Mouse (Mus musculus) lung, embryonic 14.5 days (tissue): ENCODE results near the gene Ankrd2. TPM values are rescaled to one million over a fixed set of nuclear protein-coding genes. Genes with fewer than 3 reads are reported as not detected.
"Not testable (repeated sequence)": the region's sequence is repeated elsewhere in the genome, so short reads cannot be mapped to it uniquely, and the experiment has no call there.

Experiments used
- ATAC-seq: fragments of 200-750 bp; cut with Nextera tagmentation; 2 replicates; pipeline ENCODE4 v1.8.0; 2017; ENCODE audit warnings: mild to moderate bottlenecking, moderate TSS enrichment, moderate library complexity; ENCODE audit not compliant: insufficient read depth
- DNase-seq: peaks from one replicate; pipeline ENCODE4 v3.0.0-alpha.2; 2015
- H3K27ac ChIP-seq: fragments of 300-500 bp; sonication (generic); 2 replicates; pipeline ENCODE4 v1.5.1; 2014; ENCODE audit warnings: low read depth, mild to moderate bottlenecking, moderate library complexity
- H3K27me3 ChIP-seq: fragments of 300-500 bp; sonication (generic); 2 replicates; pipeline ENCODE4 v1.6.1; 2014; ENCODE audit warnings: low read length, control low read depth; ENCODE audit not compliant: insufficient read depth
- H3K36me3 ChIP-seq: fragments of 300-500 bp; sonication (generic); 2 replicates; pipeline ENCODE4 v1.6.1; 2014; ENCODE audit warnings: control low read depth; ENCODE audit not compliant: insufficient read depth
- H3K4me1 ChIP-seq: fragments of 300-500 bp; sonication (generic); 2 replicates; pipeline ENCODE4 v1.6.1; 2014; ENCODE audit warnings: antibody characterized with exemption, control low read depth; ENCODE audit not compliant: insufficient read depth
- H3K4me2 ChIP-seq: fragments of 300-500 bp; sonication (generic); 2 replicates; pipeline ENCODE4 v1.6.1; 2014; ENCODE audit warnings: mild to moderate bottlenecking
- H3K4me3 ChIP-seq: fragments of 300-500 bp; sonication (generic); 2 replicates; pipeline ENCODE4 v1.5.1; 2014; ENCODE audit warnings: low read depth, low read length
- H3K9ac ChIP-seq: fragments of 300-500 bp; sonication (generic); 2 replicates; pipeline ENCODE4 v1.6.1; 2014
- H3K9me3 ChIP-seq: fragments of 300-500 bp; sonication (generic); 2 replicates; pipeline ENCODE4 v1.6.1; 2016; ENCODE audit warnings: low read depth, low read length, control low read depth
- CTCF ChIP-seq: IDR thresholded peaks from 2 replicates; pipeline ENCODE4 v1.5.1; 2016; ENCODE audit warnings: antibody characterized with exemption, low read depth
- WGBS: fragments of 180-500 bp; shearing (Covaris S2); extraction: QIAGEN DNeasy Blood & Tissue Kit; methylation state at CpG from one replicate; pipeline ENCODE4 v1.1.7; 2014; 5-methylcytosine and 5-hydroxymethylcytosine counted together
- polyA plus RNA-seq: library from polyadenylated mRNA; unstranded; fragments of >200 nt; fragmentation: Nextera tagmentation; extraction: Ambion mirVana; gene quantifications from 2 replicates; pipeline ENCODE4 v1.2.1, GENCODE M21; 2014

Ankrd2 gene
- polyA plus RNA-seq, 1 experiment from 2014 or later: 0.17 TPM

DNA sequence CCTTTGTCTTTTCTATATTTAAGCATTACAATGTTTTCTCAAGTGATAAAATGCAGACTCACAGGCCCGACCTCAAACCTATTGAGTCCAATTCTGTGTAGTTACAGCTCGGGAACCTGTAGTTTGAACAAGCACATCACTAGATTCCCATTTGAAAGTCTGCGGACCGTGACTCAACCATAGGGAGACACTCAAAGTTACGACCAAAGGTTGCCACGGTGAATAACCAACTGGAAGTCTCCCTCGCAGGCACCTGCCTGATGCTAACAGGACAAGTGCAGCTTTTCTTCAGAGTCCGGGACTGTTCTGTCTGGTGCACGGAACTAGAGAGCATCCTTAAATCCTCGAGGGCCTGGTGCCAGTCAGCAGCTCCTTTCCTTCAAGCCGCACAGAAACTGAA, 44.7 kb downstream of the Ankrd2 start:
- Histone ChIP-seq H3K27ac (no peak overlapping the region), H3K4me1 (no peaks in the 10 kb centered on the region), H3K4me2 (no peak overlapping the region), H3K9ac (no peak overlapping the region), H3K9me3 (no peaks in the 10 kb centered on the region), H3K27me3 (no peaks in the 10 kb centered on the region), H3K4me3 (no peak overlapping the region), H3K36me3 (peaks cover 10% of the 10 kb centered on the region)
- no peak for TF ChIP-seq CTCF
- DNase-seq: no peak
- no peak for ATAC-seq
- WGBS: 82% methylated on average over 11 of the region's 11 CpGs

DNA sequence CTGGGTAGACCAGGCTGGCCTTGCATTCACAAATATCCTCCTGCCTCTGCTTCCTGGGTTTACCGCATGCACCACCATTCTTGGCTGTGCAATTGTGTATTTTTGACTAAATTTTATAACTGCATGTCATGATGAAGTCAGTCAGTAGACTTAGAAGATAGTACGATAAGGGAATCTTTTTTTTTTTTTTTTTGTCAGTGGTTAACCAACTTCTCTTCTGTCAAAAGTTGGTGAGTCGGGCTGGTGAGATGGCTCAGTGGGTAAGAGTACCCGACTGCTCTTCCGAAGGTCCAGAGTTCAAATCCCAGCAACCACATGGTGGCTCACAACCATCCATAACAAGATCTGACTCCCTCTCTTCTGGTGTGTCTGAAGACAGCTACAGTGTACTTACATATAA, 45.8 kb downstream of the Ankrd2 start:
- not testable (repeated sequence) for H3K27me3 ChIP-seq, H3K4me1 ChIP-seq, H3K4me2 ChIP-seq, H3K9ac ChIP-seq, H3K9me3 ChIP-seq, H3K4me3 ChIP-seq, H3K36me3 ChIP-seq, DNase-seq, H3K27ac ChIP-seq, ATAC-seq
- WGBS: 93% methylated on average over 5 of the region's 5 CpGs

DNA sequence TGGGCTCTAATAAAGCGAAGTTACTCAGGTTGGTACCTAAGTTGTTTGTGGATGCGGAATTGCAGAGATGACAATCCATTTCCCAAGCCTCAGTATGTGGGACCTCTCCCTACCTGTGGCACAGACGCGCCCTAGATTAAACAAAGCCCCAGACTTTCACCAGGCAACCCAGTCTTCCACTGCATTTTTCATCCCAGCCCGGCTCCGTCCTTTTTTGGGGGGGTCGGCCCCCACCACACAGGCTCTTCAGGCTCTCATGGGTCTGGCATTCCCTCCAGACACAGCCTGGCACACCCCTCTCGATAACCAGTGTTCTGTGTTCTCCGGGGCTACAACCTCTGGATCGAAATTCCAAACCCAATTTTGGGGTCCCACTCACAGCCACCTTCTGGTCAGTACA, 49.9 kb downstream of the Ankrd2 start:
- H3K9ac ChIP-seq: peak overlapping the region; percentile 61
- H3K27ac ChIP-seq: no peak overlapping the region
- no peak for DNase-seq
- H3K4me3 ChIP-seq: peak overlapping the region; percentile 68
- no peaks in the 10 kb centered on the region for H3K27me3 ChIP-seq
- no peaks in the 10 kb centered on the region for H3K9me3 ChIP-seq
- H3K4me1 ChIP-seq: no peaks in the 10 kb centered on the region; the same call in 1 of the 2 replicates
- TF ChIP-seq CTCF: no peak
- no peak for ATAC-seq
- WGBS: 6% methylated on average over 10 of the region's 10 CpGs
- H3K36me3 ChIP-seq: no peaks in the 10 kb centered on the region
- peak overlapping the region; percentile 73 for H3K4me2 ChIP-seq

- Histone ChIP-seq H3K36me3 (no peaks in the 10 kb centered on the region), H3K9me3 (no peaks in the 10 kb centered on the region), H3K4me2 (peak within 1 kb of the TSS; percentile 73), H3K27me3 (no peaks in the 10 kb centered on the region), H3K27ac (no peak within 1 kb of the TSS), H3K4me1 (no peaks in the 10 kb centered on the region; the same call in 1 of the 2 replicates), H3K9ac (peak within 1 kb of the TSS; percentile 61), H3K4me3 (peak within 1 kb of the TSS; percentile 68)
- ATAC-seq (peak; percentile 74), DNase-seq (peak; percentile 96)
- TF ChIP-seq CTCF: no peak
- 0% methylated on average over 21 of the region's 21 CpGs for WGBS
These were observed 50.4 kb downstream of the Ankrd2 start, which contains the start of gene Morn4 for GRCm38 (mm10) chr19:42086166-42086565. TSS of gene Morn4 (minus strand) at chr19:42086357.

DNA sequence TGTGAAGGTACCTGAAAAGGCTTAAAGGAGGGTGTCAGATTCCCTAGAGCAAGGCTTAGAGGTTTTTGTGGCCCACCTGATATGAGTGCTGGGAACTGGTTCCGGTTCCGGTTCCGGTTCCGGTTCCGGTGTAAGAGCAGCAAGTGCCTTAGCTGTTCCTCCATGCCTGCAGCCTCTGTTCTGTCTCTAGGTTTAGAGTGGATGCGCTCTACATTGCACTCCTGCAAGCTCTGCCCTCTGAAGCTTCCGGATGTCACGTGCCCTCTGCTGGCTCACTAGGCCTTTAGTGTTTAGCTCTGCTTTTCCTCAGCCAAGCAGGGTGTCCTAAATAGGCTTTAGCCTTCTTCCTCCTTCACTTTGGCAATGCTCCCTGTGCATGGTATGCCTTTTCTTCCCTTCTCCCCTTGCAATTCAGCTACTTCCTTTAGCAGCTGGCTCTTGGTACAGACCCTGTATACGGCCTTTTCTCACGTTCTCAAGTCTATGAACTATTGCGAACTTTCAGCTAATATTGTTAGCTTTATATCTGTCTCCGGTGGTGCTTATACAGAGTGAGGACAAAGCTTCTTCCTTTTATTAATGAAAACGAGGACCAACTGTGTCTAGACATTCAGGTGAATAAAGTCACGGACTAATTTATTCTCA, 53.4 kb downstream of the Ankrd2 start:
- ATAC-seq: no peak
- peaks cover 3% of the 10 kb centered on the region for H3K4me1 ChIP-seq
- H3K36me3 ChIP-seq: peaks cover 4% of the 10 kb centered on the region; the same call in 1 of the 2 replicates
- H3K27ac ChIP-seq: peak overlapping the region; percentile 85
- no peak; the same call in 1 of the 2 replicates for TF ChIP-seq CTCF
- DNase-seq: peak; percentile 73
- WGBS: 19% methylated on average over 14 of the region's 14 CpGs
- H3K4me3 ChIP-seq: peak overlapping the region; percentile 92
- H3K9me3 ChIP-seq: no peaks in the 10 kb centered on the region
- no peaks in the 10 kb centered on the region for H3K27me3 ChIP-seq
- peak overlapping the region; percentile 71 for H3K4me2 ChIP-seq
- H3K9ac ChIP-seq: no peak overlapping the region; the same call in 1 of the 2 replicates

DNA sequence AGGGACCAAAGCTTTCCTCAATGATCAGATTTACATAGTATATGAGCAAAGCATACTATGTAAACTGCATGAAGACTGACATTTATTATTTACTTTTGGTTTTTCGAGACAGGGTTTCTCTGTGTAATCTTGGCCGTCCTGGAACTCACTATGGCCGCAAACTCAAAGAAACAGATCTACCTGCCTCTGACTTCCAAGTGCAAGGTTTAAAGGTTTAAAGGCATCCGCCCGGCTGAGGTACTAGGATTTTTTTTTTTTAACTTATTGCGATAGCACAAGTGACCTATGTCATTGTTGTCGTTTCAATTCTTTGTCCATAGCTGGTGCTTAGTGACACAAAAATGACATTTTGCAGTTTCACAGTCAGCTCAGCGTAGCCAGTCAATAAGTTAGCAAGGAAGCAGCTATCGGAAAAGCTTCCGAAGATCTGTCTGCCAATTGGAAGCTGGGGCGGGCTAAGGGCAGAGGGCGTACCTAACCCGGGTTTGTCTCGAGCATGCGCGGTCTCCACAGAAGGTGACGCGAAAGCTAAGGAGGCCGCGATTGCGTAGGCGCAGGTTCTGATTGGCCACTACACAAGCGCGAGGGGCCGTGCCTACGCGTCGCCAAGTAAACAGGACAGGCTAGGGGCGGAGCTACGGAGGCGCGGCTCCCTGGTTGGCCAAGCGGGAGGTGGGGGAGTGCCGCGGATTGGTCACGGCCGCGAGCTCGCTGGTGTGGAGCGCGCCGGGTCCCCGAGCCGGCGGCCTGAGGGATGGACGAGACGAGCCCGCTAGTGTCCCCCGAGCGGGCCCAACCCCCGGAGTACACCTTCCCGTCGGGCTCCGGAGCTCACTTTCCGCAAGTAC, 54.2 kb downstream of the Ankrd2 start, which contains the start of gene Pi4k2a:
Pi4k2a (plus strand) TSS at position 723 of the 848 bp plus-strand sequence.
- H3K4me2 ChIP-seq: peak within 1 kb of the TSS; percentile 85
- ATAC-seq (peak; percentile 97), DNase-seq (peak; percentile 100)
- H3K4me1 ChIP-seq: peaks cover 3% of the 10 kb centered on the region
- TF ChIP-seq CTCF: no peak
- no peaks in the 10 kb centered on the region for H3K9me3 ChIP-seq
- H3K27ac ChIP-seq: peak within 1 kb of the TSS; percentile 87
- under 1% methylated on average over 51 of the region's 55 CpGs for WGBS
- H3K4me3 ChIP-seq: peak within 1 kb of the TSS; percentile 92
- H3K36me3 ChIP-seq: peaks cover 11% of the 10 kb centered on the region; the same call in 1 of the 2 replicates
- H3K27me3 ChIP-seq: no peaks in the 10 kb centered on the region
- peak within 1 kb of the TSS; percentile 84 for H3K9ac ChIP-seq

- peak overlapping the region; percentile 92 for H3K4me3 ChIP-seq
- H3K36me3 ChIP-seq: peaks cover 14% of the 10 kb centered on the region; the same call in 1 of the 2 replicates
- no peaks in the 10 kb centered on the region for H3K27me3 ChIP-seq
- ATAC-seq: peak; percentile 75
- no peak for TF ChIP-seq CTCF
- WGBS: under 1% methylated on average over 52 of the region's 52 CpGs
- peak; percentile 49 for DNase-seq
- peak overlapping the region; percentile 87 for H3K27ac ChIP-seq
- peak overlapping the region; percentile 84 for H3K9ac ChIP-seq
- H3K4me1 ChIP-seq: peaks cover 3% of the 10 kb centered on the region
- no peaks in the 10 kb centered on the region for H3K9me3 ChIP-seq
- peak overlapping the region; percentile 85 for H3K4me2 ChIP-seq
These were observed 54.9 kb downstream of the Ankrd2 start for GRCm38 (mm10) chr19:42090637-42091141.

Other genes starting within 250 kb of the Ankrd2 start
- gene Arhgap19, start 234.0 kb upstream of the Ankrd2 start, polyA plus RNA-seq: 39.2 and 40.9 TPM in 2 replicates
- gene Frat1, start 206.0 kb upstream of the Ankrd2 start, polyA plus RNA-seq: 4.4 and 4.5 TPM in 2 replicates
- gene Frat2, start 187.9 kb upstream of the Ankrd2 start, polyA plus RNA-seq: 2.4 and 2.6 TPM in 2 replicates
- 13.6 and 15.6 TPM in 2 replicates for gene Rrp12, start 139.8 kb upstream of the Ankrd2 start, polyA plus RNA-seq
- gene Pgam1, start 124.1 kb upstream of the Ankrd2 start, polyA plus RNA-seq: 662 and 692 TPM in 2 replicates
- gene Exosc1, start 102.6 kb upstream of the Ankrd2 start, polyA plus RNA-seq: 84.5 and 93.0 TPM in 2 replicates
- 73.4 and 80.8 TPM in 2 replicates for gene Zdhhc16, start 102.5 kb upstream of the Ankrd2 start, polyA plus RNA-seq
- gene Mms19, start 54.8 kb upstream of the Ankrd2 start, polyA plus RNA-seq: 35.6 and 41.7 TPM in 2 replicates
- gene Ubtd1, start 54.2 kb upstream of the Ankrd2 start, polyA plus RNA-seq: 13.1 TPM in 2 replicates
- gene Hoga1, start 9.6 kb downstream of the Ankrd2 start, polyA plus RNA-seq: 1.2 and 1.6 TPM in 2 replicates
- gene 4933411K16Rik, start 16.2 kb downstream of the Ankrd2 start, polyA plus RNA-seq: 0.18 TPM in 1 of 2 replicates, not detected in the other
- 24.8 and 25.0 TPM in 2 replicates for gene Morn4, start 50.4 kb downstream of the Ankrd2 start, polyA plus RNA-seq
- gene Pi4k2a, start 54.5 kb downstream of the Ankrd2 start, polyA plus RNA-seq: 32.8 and 34.3 TPM in 2 replicates
- 44.3 and 51.6 TPM in 2 replicates for gene Avpi1, start 93.1 kb downstream of the Ankrd2 start, polyA plus RNA-seq
- 18.6 and 25.4 TPM in 2 replicates for gene Marveld1, start 111.4 kb downstream of the Ankrd2 start, polyA plus RNA-seq
- gene Zfyve27, start 128.0 kb downstream of the Ankrd2 start, polyA plus RNA-seq: 15.2 and 16.8 TPM in 2 replicates
- gene Sfrp5, start 166.3 kb downstream of the Ankrd2 start, polyA plus RNA-seq: 0.28 and 1.0 TPM in 2 replicates
- 0.08 TPM in 1 of 2 replicates, not detected in the other for gene Golga7b, start 211.6 kb downstream of the Ankrd2 start, polyA plus RNA-seq